In genomic region chr9:66938836-66939235, GRCm38 (mm10) we compare ENCODE assay signal across 8 mouse cellular contexts. TPM values are rescaled to one million over a fixed set of nuclear protein-coding genes. Genes with fewer than 3 reads are reported as not detected.
DNase-seq lines count a peak whose midpoint lies in the region; ATAC-seq and TF ChIP-seq lines count a peak whose summit lies in the region.

No protein-coding gene starts in this region.

- H3K27ac ChIP-seq in CH12.LX (ENCODE audit: insufficient read depth, low read depth), result no peak overlapping the region
- H3K27ac ChIP-seq in embryonic facial prominence, embryonic 15.5 days (replicated peaks), result no peak overlapping the region

- TF ChIP-seq CTCF in CH12.LX (conservative IDR thresholded peaks at IDR 0.05 in 1 of 2, IDR thresholded peaks at IDR 0.05 in 1 of 2; ENCODE audit: low read depth in 2 of 2, low read length in 2 of 2), result peak; percentile 77 to 92

- no peak for TF ChIP-seq EP300 in CH12.LX (IDR thresholded peaks at IDR 0.05; ENCODE audit: low read length)

- TF ChIP-seq RAD21 in CH12.LX (IDR thresholded peaks at IDR 0.05; ENCODE audit: low read depth, low read length), result peak; percentile 87

- no peak overlapping the region for H3K9ac ChIP-seq in CH12.LX (ENCODE audit: insufficient read depth, low read depth)
- no peak overlapping the region for H3K9ac ChIP-seq in embryonic facial prominence, embryonic 15.5 days

- no peaks in the 10 kb centered on the region for H3K27me3 ChIP-seq in CH12.LX (replicated peaks)
- H3K27me3 ChIP-seq in embryonic facial prominence, embryonic 15.5 days, result no peaks in the 10 kb centered on the region

- H3K4me1 ChIP-seq in CH12.LX (ENCODE audit: control insufficient read depth in 1 of 2, insufficient read depth in 2 of 2), result peaks cover 0 to 11% of the 10 kb centered on the region in 2 experiments; a peak in 2 of 4 replicates
- peaks cover 4% of the 10 kb centered on the region; the same call in 1 of the 2 replicates for H3K4me1 ChIP-seq in embryonic facial prominence, embryonic 15.5 days

- H3K4me3 ChIP-seq in CH12.LX (replicated peaks in 1 of 3; ENCODE audit: low read depth in 2 of 3, low read length in 2 of 3, poor library complexity in 1 of 3), result no peak overlapping the region
- H3K4me3 ChIP-seq in embryonic facial prominence, embryonic 15.5 days (replicated peaks), result no peak overlapping the region

- ATAC-seq in embryonic facial prominence, embryonic 15.5 days (ENCODE audit: insufficient number of reproducible peaks, low FRiP score, low TSS enrichment, low read depth), result 0 out of 2 replicates have a peak, but pooled peaks have one; percentile 41
- peak; percentile 90 for ATAC-seq in neutrophil, adult 5-6 weeks (ENCODE audit: extremely low read depth, insufficient number of reproducible peaks, low FRiP score, poor library complexity, severe bottlenecking)

- in situ Hi-C loops in CH12.LX (cut with MboI; ENCODE audit: low pct_ligation_motif_present, low pct_unique_long_range_greater_than_20kb, low sequenced_read_pairs), result no loop called here

- WGBS in embryonic facial prominence, embryonic 15.5 days, result 8% methylated on average over 4 of the region's 4 CpGs

- no peaks in the 10 kb centered on the region for H3K79me2 ChIP-seq in CH12.LX (replicated peaks; ENCODE audit: control insufficient read depth, extremely low read depth, insufficient read depth, poor library complexity, severe bottlenecking)

- dilution Hi-C loops in CH12.LX (cut with MboI; ENCODE audit: extremely low pct_ligation_motif_present, extremely low pct_unique_long_range_greater_than_20kb, low sequenced_read_pairs), result no loop called here

- peak; percentile 27 to 41 for DNase-seq in kidney, adult 8-10 months
- no peak for DNase-seq in kidney, adult 11 months
- peak; percentile 84 for DNase-seq in CH12.LX (ENCODE audit: extremely low read depth)
- DNase-seq in adrenal gland, postnatal 14 days, result peak; percentile 70
- peak; percentile 22 to 42 for DNase-seq in kidney, postnatal 4 days
- no peak for DNase-seq in neural tube, embryonic 10.5 days (ENCODE audit: extremely low spot score, low spot score)

- H3K4me2 ChIP-seq in CH12.LX (ENCODE audit: insufficient read depth, low read depth, poor library complexity, severe bottlenecking), result peak overlapping the region; percentile 16; the same call in 1 of the 2 replicates
- no peak overlapping the region for H3K4me2 ChIP-seq in embryonic facial prominence, embryonic 15.5 days (replicated peaks)

- H3K36me3 ChIP-seq in CH12.LX (replicated peaks in 1 of 2; ENCODE audit: control insufficient read depth in 1 of 2, insufficient read depth in 1 of 2, low read length in 1 of 2), result no peaks in the 10 kb centered on the region
- H3K36me3 ChIP-seq in embryonic facial prominence, embryonic 15.5 days, result no peaks in the 10 kb centered on the region

- no peaks in the 10 kb centered on the region for H3K9me3 ChIP-seq in CH12.LX (replicated peaks; ENCODE audit: low read length)
- H3K9me3 ChIP-seq in embryonic facial prominence, embryonic 15.5 days (replicated peaks), result no peaks in the 10 kb centered on the region

- TF ChIP-seq POLR2A in CH12.LX (IDR thresholded peaks at IDR 0.05; ENCODE audit: low read depth, low read length), result no peak

TF ChIP-seq in CH12.LX, 34 proteins besides CTCF, POLR2A, EP300 and RAD21:
- TF ChIP-seq SMC3 (IDR thresholded peaks at IDR 0.05; ENCODE audit: low read depth, low read length), result peak; percentile 86
- TF ChIP-seq MYC (IDR thresholded peaks at IDR 0.05; ENCODE audit: low read depth, low read length), result peak; percentile 95
- peak; percentile 51; the same call in 1 of the 2 replicates for TF ChIP-seq MAX (IDR thresholded peaks at IDR 0.05; ENCODE audit: low read length)
- 0 out of 2 replicates have a peak, but pooled peaks have one; percentile 37 for TF ChIP-seq JUND (conservative IDR thresholded peaks at IDR 0.05; ENCODE audit: low read depth, low read length)
- no peak for TF ChIP-seq UBTF (IDR thresholded peaks at IDR 0.05; ENCODE audit: low read depth, low read length)
- no peak for TF ChIP-seq ZC3H11A (IDR thresholded peaks at IDR 0.05; ENCODE audit: low read depth, low read length)
- TF ChIP-seq E2F4 (IDR thresholded peaks at IDR 0.05; ENCODE audit: insufficient replicate concordance, low read depth, low read length), result no peak
- no peak for TF ChIP-seq RCOR1 (conservative IDR thresholded peaks at IDR 0.05; ENCODE audit: low read depth, low read length)
- no peak for TF ChIP-seq MAFK (IDR thresholded peaks at IDR 0.05; ENCODE audit: insufficient replicate concordance, low read length)

RNA-seq across cellular contexts. Expression of gene Rps27l, which starts 7.0 kb away (rescaled TPM):
- 593 and 709 TPM in 2 replicates for total RNA-seq in CH12.LX (2012; rRNA removed)
- 1,628 and 1,755 TPM in 2 replicates for total RNA-seq in CH12.LX (2014; rRNA removed)
- polyA plus RNA-seq in CH12.LX (2012; ENCODE audit: insufficient read length, low read depth), result 694 and 715 TPM in 2 replicates
- 291 and 304 TPM in 2 replicates for total RNA-seq in adrenal gland, postnatal 14 days (2021)
- 616 and 650 TPM in 2 replicates for polyA plus RNA-seq in embryonic facial prominence, embryonic 15.5 days (2015; fragmentation: Nextera tagmentation; extraction: Ambion mirVana)
- total RNA-seq in neutrophil, adult 5-6 weeks (2017), result 17.5 and 24.7 TPM in 2 replicates

RNA-seq across cellular contexts. Expression of gene Rab8b, which starts 19.3 kb away (rescaled TPM):
- total RNA-seq in CH12.LX (2012; rRNA removed) (12.2 and 14.0 TPM in 2 replicates), CH12.LX (2014; rRNA removed) (28.0 and 31.1 TPM in 2 replicates)
- 23.6 and 26.1 TPM in 2 replicates for polyA plus RNA-seq in CH12.LX (2012; ENCODE audit: insufficient read length, low read depth)
- total RNA-seq in adrenal gland, postnatal 14 days (2021), result 19.1 and 23.1 TPM in 2 replicates
- 23.8 and 24.9 TPM in 2 replicates for polyA plus RNA-seq in embryonic facial prominence, embryonic 15.5 days (2015; fragmentation: Nextera tagmentation; extraction: Ambion mirVana)
- 113 and 120 TPM in 2 replicates for total RNA-seq in neutrophil, adult 5-6 weeks (2017)

RNA-seq across cellular contexts. Expression of gene Lactb, which starts 36.4 kb away (rescaled TPM):
- total RNA-seq in CH12.LX (2012; rRNA removed) (14.6 and 14.7 TPM in 2 replicates), CH12.LX (2014; rRNA removed) (23.7 and 24.5 TPM in 2 replicates)
- polyA plus RNA-seq in CH12.LX (2012; ENCODE audit: insufficient read length, low read depth), result 29.4 and 31.6 TPM in 2 replicates
- 19.1 and 20.8 TPM in 2 replicates for total RNA-seq in adrenal gland, postnatal 14 days (2021)
- polyA plus RNA-seq in embryonic facial prominence, embryonic 15.5 days (2015; fragmentation: Nextera tagmentation; extraction: Ambion mirVana), result 8.5 and 9.1 TPM in 2 replicates
- total RNA-seq in neutrophil, adult 5-6 weeks (2017), result 27.9 and 29.6 TPM in 2 replicates

Comparison
In these comparisons a context has a peak if more than half of its experiments do, and no peak if none do; other contexts are left out.
1. DNase-seq: peak in kidney, adult 8-10 months (2 of 2), CH12.LX (single experiment), adrenal gland, postnatal 14 days (single experiment) and kidney, postnatal 4 days (2 of 2); none in kidney, adult 11 months (single experiment) and neural tube, embryonic 10.5 days (single experiment).
2. RNA of gene Rps27l, which starts 7.0 kb away (total RNA-seq): 593 to 1,755 TPM in CH12.LX and 291 to 304 TPM in adrenal gland, postnatal 14 days; 17.5 to 24.7 TPM in neutrophil, adult 5-6 weeks; every median in the first group is over 10 times any median in the second.